Mouse (Mus musculus) liver, postnatal 0 days (tissue): ENCODE measurements around the gene Zfp781. TPM values are rescaled to one million over a fixed set of nuclear protein-coding genes. Genes with fewer than 3 reads are reported as not detected.
"Not testable (repeated sequence)": the region's sequence is repeated elsewhere in the genome, so short reads cannot be mapped to it uniquely, and the experiment has no call there.

ENCODE experiments used
- ATAC-seq: fragments of 200-750 bp; cut with Nextera tagmentation; 2 replicates; pipeline ENCODE4 v1.8.0; 2017; ENCODE audit warnings: mild to moderate bottlenecking, moderate library complexity
- DNase-seq: peaks from one replicate; pipeline ENCODE4 v3.0.0-alpha.2; 2016
- H3K27ac ChIP-seq: fragments of 300-500 bp; sonication (generic); 2 replicates; pipeline ENCODE4 v1.5.1; 2014; ENCODE audit warnings: antibody characterized with exemption, moderate library complexity, mild to moderate bottlenecking, low read depth
- H3K27me3 ChIP-seq: fragments of 300-500 bp; sonication (generic); 2 replicates; pipeline ENCODE4 v1.6.1; 2014; ENCODE audit warnings: low read length, control low read depth, mixed read lengths; ENCODE audit not compliant: insufficient read depth
- H3K36me3 ChIP-seq: fragments of 300-500 bp; sonication (generic); replicated peaks from 2 replicates; pipeline ENCODE4 v1.6.1; 2014; ENCODE audit warnings: mild to moderate bottlenecking, control low read depth, low read length, moderate library complexity, mixed read lengths; ENCODE audit not compliant: insufficient read depth
- H3K4me1 ChIP-seq: fragments of 300-500 bp; sonication (generic); 2 replicates; pipeline ENCODE4 v1.6.1; 2014; ENCODE audit warnings: antibody characterized with exemption, mild to moderate bottlenecking, control low read depth; ENCODE audit not compliant: insufficient read depth
- H3K4me2 ChIP-seq: fragments of 300-500 bp; sonication (generic); 2 replicates; pipeline ENCODE4 v1.6.1; 2014; ENCODE audit warnings: low read depth, mild to moderate bottlenecking, low read length, moderate library complexity, mixed read lengths
- H3K4me3 ChIP-seq: fragments of 300-500 bp; sonication (generic); 2 replicates; pipeline ENCODE4 v1.5.1; 2014; ENCODE audit warnings: low read depth, low read length
- H3K9ac ChIP-seq: fragments of 300-500 bp; sonication (generic); replicated peaks from 2 replicates; pipeline ENCODE4 v1.6.1; 2014; ENCODE audit warnings: mild to moderate bottlenecking, moderate library complexity
- H3K9me3 ChIP-seq: fragments of 300-500 bp; sonication (generic); 2 replicates; pipeline ENCODE4 v1.6.1; 2016; ENCODE audit warnings: mild to moderate bottlenecking, control low read depth, low read length, mixed read lengths
- WGBS: fragments of 180-500 bp; shearing (Covaris S2); extraction: QIAGEN DNeasy Blood & Tissue Kit; methylation state at CpG from one replicate; pipeline ENCODE4 v1.1.7; 2014; ENCODE audit not compliant: insufficient replicate concordance; 5-methylcytosine and 5-hydroxymethylcytosine counted together
- polyA plus RNA-seq: library from polyadenylated mRNA; unstranded; fragments of >200 nt; fragmentation: Nextera tagmentation; extraction: Ambion mirVana; gene quantifications from 2 replicates; pipeline ENCODE4 v1.2.1, GENCODE M21; 2015

Zfp781 gene
- polyA plus RNA-seq = 0.24 and 0.42 TPM in 2 replicates

GRCm38 (mm10) chr10:81929842-81930743 is at the start of gene Zfp781:
Gene Zfp781, minus strand, starts transcription at chr10:81930480.
- not testable (repeated sequence) for H3K4me2 ChIP-seq, H3K36me3 ChIP-seq, DNase-seq, H3K27ac ChIP-seq, H3K9ac ChIP-seq, H3K27me3 ChIP-seq, H3K9me3 ChIP-seq, H3K4me1 ChIP-seq, H3K4me3 ChIP-seq
- ATAC-seq = peak; percentile 93
- no CpG with 5 or more reads among the region's 43 CpGs for WGBS

- not testable (repeated sequence) for H3K9ac ChIP-seq, ATAC-seq, H3K4me3 ChIP-seq, H3K9me3 ChIP-seq, H3K4me2 ChIP-seq, H3K27me3 ChIP-seq, H3K27ac ChIP-seq, H3K36me3 ChIP-seq, H3K4me1 ChIP-seq, DNase-seq
- WGBS = no CpG with 5 or more reads among the region's 44 CpGs
Observed at GRCm38 (mm10) chr10:81978365-81979003, 48.2 kb upstream of the Zfp781 start.

DNA sequence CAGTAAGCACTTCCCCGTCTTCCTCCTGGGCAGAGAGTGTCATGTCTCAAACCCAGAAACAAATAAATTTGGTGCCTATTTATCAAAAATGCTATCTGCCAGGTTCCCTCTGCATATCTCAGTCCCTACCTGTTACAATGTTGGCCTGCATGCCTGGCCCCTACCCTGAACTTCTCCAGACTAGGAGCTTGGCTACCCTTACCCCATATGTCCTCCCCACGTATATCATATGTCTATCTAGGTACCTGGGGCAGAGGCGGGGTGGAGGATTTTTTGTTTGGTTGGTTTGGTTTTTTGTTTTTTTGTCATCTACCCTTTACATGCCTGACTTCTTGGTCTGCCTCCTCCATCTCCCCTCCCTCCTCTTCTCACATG is 451 bp upstream of the Zfp781 start:
- not testable (repeated sequence) for ATAC-seq, DNase-seq
- WGBS = no CpG with 5 or more reads among the region's 3 CpGs

GRCm38 (mm10) chr10:81863409-81864407 is 66.6 kb downstream of the Zfp781 start, which contains the start of gene Gm32687:
Gene Gm32687, plus strand, starts transcription at chr10:81863934.
- not testable (repeated sequence) for H3K9me3 ChIP-seq, H3K4me2 ChIP-seq, H3K9ac ChIP-seq, DNase-seq, H3K4me3 ChIP-seq, H3K4me1 ChIP-seq, H3K27me3 ChIP-seq, H3K27ac ChIP-seq, H3K36me3 ChIP-seq
- 28% methylated on average over 4 of the region's 49 CpGs for WGBS
- peak; percentile 99 for ATAC-seq

More for the DNA sequence above, 451 bp upstream of the Zfp781 start:
- not testable (repeated sequence) for H3K27me3 ChIP-seq, H3K4me3 ChIP-seq, H3K4me2 ChIP-seq, H3K27ac ChIP-seq, H3K9me3 ChIP-seq, H3K36me3 ChIP-seq, H3K9ac ChIP-seq, H3K4me1 ChIP-seq

Other genes starting within 250 kb of the Zfp781 start
- gene Zfp433, start 225.7 kb downstream of the Zfp781 start, polyA plus RNA-seq = 3.1 and 4.5 TPM in 2 replicates
- 0.51 and 0.54 TPM in 2 replicates for gene Gm3055, start 159.3 kb downstream of the Zfp781 start, polyA plus RNA-seq
- 0.55 and 0.73 TPM in 2 replicates for gene Gm4767, start 118.3 kb downstream of the Zfp781 start, polyA plus RNA-seq
- gene Gm32687, start 66.5 kb downstream of the Zfp781 start, polyA plus RNA-seq = 1.6 and 2.0 TPM in 2 replicates
- 1.7 and 1.9 TPM in 2 replicates for gene Zfp873, start 117.6 kb upstream of the Zfp781 start, polyA plus RNA-seq
- gene BC024063, start 152.9 kb upstream of the Zfp781 start, polyA plus RNA-seq = 0.34 and 0.45 TPM in 2 replicates
- gene AU041133, start 197.5 kb upstream of the Zfp781 start, polyA plus RNA-seq = 1.1 and 1.8 TPM in 2 replicates